Mouse (Mus musculus): ENCODE measurements around the gene Lmo4. TPM values are rescaled to one million over a fixed set of nuclear protein-coding genes. Genes with fewer than 3 reads are reported as not detected.

Lmo4 gene
- polyA plus RNA-seq, 1 experiment from 2014 or later: 62.2 TPM

DNA sequence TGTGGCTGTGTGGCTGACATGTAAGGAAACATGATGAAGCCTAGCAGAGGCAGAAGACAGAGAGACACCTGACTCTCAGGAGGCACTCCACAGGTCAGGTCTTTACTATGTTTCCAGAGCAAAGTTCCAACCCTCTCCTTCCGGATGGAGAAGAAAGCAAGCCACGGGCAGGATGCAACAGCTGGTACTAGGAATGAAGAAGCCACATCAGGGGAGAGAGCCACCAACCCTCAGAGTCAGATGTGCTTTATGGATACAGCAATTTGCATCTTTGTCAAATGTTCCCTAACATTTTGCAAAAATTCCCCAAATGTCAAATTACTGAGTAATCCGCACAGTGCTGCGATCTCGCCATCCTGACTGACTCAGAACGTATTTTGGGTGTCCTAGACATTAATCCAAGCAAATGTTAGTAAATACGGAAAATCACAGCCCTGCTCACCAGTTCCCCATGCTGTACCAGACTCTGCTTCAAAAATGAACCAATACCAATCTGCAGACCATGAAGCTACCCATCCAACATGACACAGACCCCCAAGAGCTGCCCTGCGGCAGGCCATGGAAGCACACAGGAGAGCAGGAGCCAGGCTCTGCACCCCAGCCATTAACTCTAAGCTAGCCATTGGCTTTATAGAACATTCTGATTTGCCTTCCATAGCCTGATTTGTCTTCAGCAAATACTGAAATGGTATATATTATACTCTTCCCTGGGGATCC lies 38.4 kb downstream of the Lmo4 start:
- no peaks in the 10 kb centered on the region for H3K9me3 ChIP-seq (ENCODE audit: control insufficient read depth, low read length)
- 94% methylated on average over 8 of the region's 8 CpGs for WGBS
- DNase-seq (ENCODE audit: low spot score): no peak
- no peaks in the 10 kb centered on the region for H3K36me3 ChIP-seq (ENCODE audit: control insufficient read depth, insufficient read depth, low read length)
- no peak overlapping the region for H3K9ac ChIP-seq (ENCODE audit: low read length)
- H3K4me1 ChIP-seq (ENCODE audit: control insufficient read depth, insufficient read depth, low read length): no peaks in the 10 kb centered on the region
- no peak overlapping the region for H3K4me2 ChIP-seq (ENCODE audit: low read depth)
- H3K27ac ChIP-seq (ENCODE audit: low read depth, low read length): no peak overlapping the region
- ATAC-seq (ENCODE audit: insufficient read depth, low FRiP score, low TSS enrichment): no peak
- H3K27me3 ChIP-seq (ENCODE audit: control insufficient read depth, insufficient read depth, low read length): no peaks in the 10 kb centered on the region
- no peak overlapping the region for H3K4me3 ChIP-seq (ENCODE audit: low read depth, low read length)

DNA sequence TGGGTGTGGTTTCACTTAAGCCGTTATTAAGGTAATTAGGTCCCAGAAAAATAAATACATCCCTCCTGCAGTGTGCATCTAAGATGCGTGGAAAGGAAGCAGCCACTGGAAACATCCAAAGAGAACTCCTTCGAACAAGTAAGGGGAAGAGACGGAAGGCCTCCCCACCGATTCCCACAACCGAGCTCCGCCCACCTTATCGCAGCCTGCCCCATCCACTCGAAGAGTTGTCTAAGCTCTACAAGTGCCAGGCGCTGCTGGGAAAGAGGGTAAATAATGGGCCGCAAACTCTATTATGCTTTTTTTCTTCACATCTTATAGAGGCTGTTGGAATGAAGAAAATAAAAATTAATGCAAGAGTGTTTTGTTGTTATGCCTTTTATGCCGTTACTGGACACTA lies 39.6 kb downstream of the Lmo4 start:
- Histone ChIP-seq H3K4me3 (ENCODE audit: low read depth, low read length) (no peak overlapping the region), H3K9ac (ENCODE audit: low read length) (no peak overlapping the region), H3K27me3 (ENCODE audit: control insufficient read depth, insufficient read depth, low read length) (no peaks in the 10 kb centered on the region), H3K4me2 (ENCODE audit: low read depth) (no peak overlapping the region), H3K27ac (ENCODE audit: low read depth, low read length) (no peak overlapping the region), H3K36me3 (ENCODE audit: control insufficient read depth, insufficient read depth, low read length) (no peaks in the 10 kb centered on the region), H3K4me1 (ENCODE audit: control insufficient read depth, insufficient read depth, low read length) (no peaks in the 10 kb centered on the region), H3K9me3 (ENCODE audit: control insufficient read depth, low read length) (no peaks in the 10 kb centered on the region)
- DNase-seq (ENCODE audit: low spot score) (no peak), ATAC-seq (ENCODE audit: insufficient read depth, low FRiP score, low TSS enrichment) (no peak)
- 90% methylated on average over 12 of the region's 12 CpGs for WGBS

DNA sequence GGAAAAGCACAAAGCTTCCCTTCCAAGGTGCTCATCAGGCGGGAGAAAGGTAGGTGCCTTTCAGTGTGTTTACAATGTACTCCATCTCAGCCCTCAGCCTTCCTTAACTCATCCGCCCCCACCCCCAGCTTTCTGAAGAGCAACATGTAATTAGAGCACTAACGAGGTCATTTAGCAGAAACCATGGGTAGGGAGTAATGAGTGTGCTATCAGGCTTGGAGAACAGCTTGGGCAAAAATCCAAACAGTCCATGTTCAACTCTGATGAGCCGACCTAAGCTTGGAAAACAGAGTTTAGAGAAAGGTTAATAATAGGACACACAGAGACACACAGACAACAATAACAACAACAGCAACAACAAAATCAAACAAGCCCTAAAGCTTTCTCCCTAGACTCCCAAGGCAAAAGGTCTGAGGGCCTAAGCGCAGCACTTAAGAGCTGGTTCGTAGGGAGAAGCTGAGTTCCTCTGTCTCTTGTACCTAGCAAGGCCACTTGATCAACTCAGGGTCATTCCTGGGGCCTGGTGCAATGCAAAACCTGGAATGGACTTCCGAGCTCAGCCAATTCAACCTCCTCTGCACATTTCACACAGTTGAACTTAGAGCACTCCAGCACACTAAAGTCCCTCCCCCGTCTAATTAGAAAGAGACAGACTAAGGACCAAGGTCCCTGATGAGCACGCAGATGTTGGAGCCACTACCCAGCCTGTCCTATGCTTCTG lies 40.2 kb downstream of the Lmo4 start:
- H3K9ac ChIP-seq (ENCODE audit: low read length): no peak overlapping the region
- H3K27me3 ChIP-seq (ENCODE audit: control insufficient read depth, insufficient read depth, low read length): no peaks in the 10 kb centered on the region
- no peak overlapping the region for H3K4me3 ChIP-seq (ENCODE audit: low read depth, low read length)
- ATAC-seq (ENCODE audit: insufficient read depth, low FRiP score, low TSS enrichment): no peak
- no peaks in the 10 kb centered on the region for H3K9me3 ChIP-seq (ENCODE audit: control insufficient read depth, low read length)
- no peak overlapping the region for H3K4me2 ChIP-seq (ENCODE audit: low read depth)
- 69% methylated on average over 9 of the region's 9 CpGs for WGBS
- H3K4me1 ChIP-seq (ENCODE audit: control insufficient read depth, insufficient read depth, low read length): no peaks in the 10 kb centered on the region
- DNase-seq (ENCODE audit: low spot score): no peak
- no peaks in the 10 kb centered on the region for H3K36me3 ChIP-seq (ENCODE audit: control insufficient read depth, insufficient read depth, low read length)
- no peak overlapping the region for H3K27ac ChIP-seq (ENCODE audit: low read depth, low read length)

DNA sequence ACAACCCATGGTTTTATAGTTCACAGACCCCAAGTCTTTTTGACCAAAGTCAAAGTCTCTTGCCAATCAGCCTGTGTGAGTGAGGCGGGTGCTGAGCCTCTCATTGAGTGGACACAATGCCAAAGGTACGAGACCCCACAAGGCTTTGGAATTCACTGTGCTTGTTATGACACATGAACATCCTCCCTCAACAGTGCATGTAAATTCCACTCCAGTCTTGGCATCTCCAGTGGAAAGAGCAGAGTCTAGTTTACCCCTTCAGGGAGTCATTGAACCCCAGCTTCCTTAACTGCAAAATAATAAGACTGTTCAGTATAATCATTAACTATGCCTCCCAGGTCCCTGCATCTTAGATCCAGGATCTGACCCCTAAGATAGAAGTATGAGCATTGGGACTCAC lies 41.3 kb downstream of the Lmo4 start:
- Histone ChIP-seq H3K36me3 (ENCODE audit: control insufficient read depth, insufficient read depth, low read length) (no peaks in the 10 kb centered on the region), H3K27me3 (ENCODE audit: control insufficient read depth, insufficient read depth, low read length) (no peaks in the 10 kb centered on the region), H3K27ac (ENCODE audit: low read depth, low read length) (no peak overlapping the region), H3K9ac (ENCODE audit: low read length) (no peak overlapping the region), H3K9me3 (ENCODE audit: control insufficient read depth, low read length) (no peaks in the 10 kb centered on the region), H3K4me1 (ENCODE audit: control insufficient read depth, insufficient read depth, low read length) (no peaks in the 10 kb centered on the region), H3K4me2 (ENCODE audit: low read depth) (no peak overlapping the region), H3K4me3 (ENCODE audit: low read depth, low read length) (no peak overlapping the region)
- 90% methylated on average over 2 of the region's 2 CpGs for WGBS
- ATAC-seq (ENCODE audit: insufficient read depth, low FRiP score, low TSS enrichment) (no peak), DNase-seq (ENCODE audit: low spot score) (no peak)

- no peak overlapping the region for H3K4me3 ChIP-seq (ENCODE audit: low read depth, low read length)
- H3K9me3 ChIP-seq (ENCODE audit: control insufficient read depth, low read length): no peaks in the 10 kb centered on the region
- DNase-seq (ENCODE audit: low spot score): no peak
- H3K4me1 ChIP-seq (ENCODE audit: control insufficient read depth, insufficient read depth, low read length): no peaks in the 10 kb centered on the region
- H3K36me3 ChIP-seq (ENCODE audit: control insufficient read depth, insufficient read depth, low read length): no peaks in the 10 kb centered on the region
- H3K27me3 ChIP-seq (ENCODE audit: control insufficient read depth, insufficient read depth, low read length): no peaks in the 10 kb centered on the region
- no peak for ATAC-seq (ENCODE audit: insufficient read depth, low FRiP score, low TSS enrichment)
- no peak overlapping the region for H3K27ac ChIP-seq (ENCODE audit: low read depth, low read length)
- no peak overlapping the region for H3K9ac ChIP-seq (ENCODE audit: low read length)
- WGBS: 81% methylated on average over 8 of the region's 8 CpGs
- no peak overlapping the region for H3K4me2 ChIP-seq (ENCODE audit: low read depth)
These were observed 42.9 kb downstream of the Lmo4 start for GRCm38 (mm10) chr3:144162156-144162555.

DNA sequence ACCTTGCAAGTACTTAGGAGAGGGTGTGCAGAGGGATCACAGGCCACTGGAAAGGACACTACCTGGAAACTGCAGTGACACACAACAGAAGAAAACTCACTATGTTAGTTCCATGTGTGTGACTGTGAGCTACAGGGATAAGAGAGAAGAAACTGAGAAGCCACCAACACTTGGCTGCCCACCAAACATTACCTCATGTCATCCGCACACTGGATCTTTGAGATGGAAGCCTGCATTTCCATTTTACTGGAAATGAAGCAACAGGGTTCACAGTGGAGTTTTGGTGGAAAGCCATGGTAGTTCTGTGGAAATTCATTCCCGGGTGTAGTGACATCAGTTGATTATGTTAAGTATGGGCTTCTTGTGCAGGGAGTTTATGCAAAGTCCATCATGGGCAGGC lies 43.8 kb downstream of the Lmo4 start:
- no peaks in the 10 kb centered on the region for H3K9me3 ChIP-seq (ENCODE audit: control insufficient read depth, low read length)
- 90% methylated on average over 2 of the region's 2 CpGs for WGBS
- H3K4me1 ChIP-seq (ENCODE audit: control insufficient read depth, insufficient read depth, low read length): no peaks in the 10 kb centered on the region
- ATAC-seq (ENCODE audit: insufficient read depth, low FRiP score, low TSS enrichment): no peak
- H3K36me3 ChIP-seq (ENCODE audit: control insufficient read depth, insufficient read depth, low read length): no peaks in the 10 kb centered on the region
- H3K27ac ChIP-seq (ENCODE audit: low read depth, low read length): no peak overlapping the region
- no peak overlapping the region for H3K9ac ChIP-seq (ENCODE audit: low read length)
- H3K4me2 ChIP-seq (ENCODE audit: low read depth): no peak overlapping the region
- no peaks in the 10 kb centered on the region for H3K27me3 ChIP-seq (ENCODE audit: control insufficient read depth, insufficient read depth, low read length)
- DNase-seq (ENCODE audit: low spot score): no peak
- H3K4me3 ChIP-seq (ENCODE audit: low read depth, low read length): no peak overlapping the region

GRCm38 (mm10) chr3:144155746-144156145 lies 49.3 kb downstream of the Lmo4 start:
- Histone ChIP-seq H3K4me1 (ENCODE audit: control insufficient read depth, insufficient read depth, low read length) (no peaks in the 10 kb centered on the region), H3K4me3 (ENCODE audit: low read depth, low read length) (no peak overlapping the region), H3K9me3 (ENCODE audit: control insufficient read depth, low read length) (no peaks in the 10 kb centered on the region), H3K27ac (ENCODE audit: low read depth, low read length) (no peak overlapping the region), H3K27me3 (ENCODE audit: control insufficient read depth, insufficient read depth, low read length) (no peaks in the 10 kb centered on the region), H3K4me2 (ENCODE audit: low read depth) (no peak overlapping the region), H3K9ac (ENCODE audit: low read length) (no peak overlapping the region), H3K36me3 (ENCODE audit: control insufficient read depth, insufficient read depth, low read length) (no peaks in the 10 kb centered on the region)
- 76% methylated on average over 3 of the region's 3 CpGs for WGBS
- DNase-seq (ENCODE audit: low spot score) (no peak), ATAC-seq (ENCODE audit: insufficient read depth, low FRiP score, low TSS enrichment) (no peak)

- Histone ChIP-seq H3K4me2 (ENCODE audit: low read depth) (no peak overlapping the region), H3K4me1 (ENCODE audit: control insufficient read depth, insufficient read depth, low read length) (no peaks in the 10 kb centered on the region), H3K9me3 (ENCODE audit: control insufficient read depth, low read length) (no peaks in the 10 kb centered on the region), H3K4me3 (ENCODE audit: low read depth, low read length) (no peak overlapping the region), H3K36me3 (ENCODE audit: control insufficient read depth, insufficient read depth, low read length) (no peaks in the 10 kb centered on the region), H3K9ac (ENCODE audit: low read length) (no peak overlapping the region), H3K27me3 (ENCODE audit: control insufficient read depth, insufficient read depth, low read length) (no peaks in the 10 kb centered on the region), H3K27ac (ENCODE audit: low read depth, low read length) (no peak overlapping the region)
- no peak for ATAC-seq (ENCODE audit: insufficient read depth, low FRiP score, low TSS enrichment)
- 61% methylated on average over 2 of the region's 2 CpGs for WGBS
- no peak for DNase-seq (ENCODE audit: low spot score)
These were observed 51.6 kb downstream of the Lmo4 start for GRCm38 (mm10) chr3:144153395-144153794.

GRCm38 (mm10) chr3:144151001-144151400 lies 54.0 kb downstream of the Lmo4 start:
- WGBS: 84% methylated on average over 6 of the region's 6 CpGs

More at GRCm38 (mm10) chr3:144151001-144151400, 54.0 kb downstream of the Lmo4 start:
- H3K27me3 ChIP-seq (ENCODE audit: control insufficient read depth, insufficient read depth, low read length): no peaks in the 10 kb centered on the region
- H3K27ac ChIP-seq (ENCODE audit: low read depth, low read length): no peak overlapping the region
- DNase-seq (ENCODE audit: low spot score) (no peak), ATAC-seq (ENCODE audit: insufficient read depth, low FRiP score, low TSS enrichment) (no peak)
- no peaks in the 10 kb centered on the region for H3K36me3 ChIP-seq (ENCODE audit: control insufficient read depth, insufficient read depth, low read length)
- H3K9ac ChIP-seq (ENCODE audit: low read length): no peak overlapping the region
- no peak overlapping the region for H3K4me3 ChIP-seq (ENCODE audit: low read depth, low read length)
- no peaks in the 10 kb centered on the region for H3K9me3 ChIP-seq (ENCODE audit: control insufficient read depth, low read length)
- H3K4me1 ChIP-seq (ENCODE audit: control insufficient read depth, insufficient read depth, low read length): no peaks in the 10 kb centered on the region
- H3K4me2 ChIP-seq (ENCODE audit: low read depth): no peak overlapping the region

Data from neural tube, embryonic 11.5 days (tissue).